Mouse (Mus musculus): ENCODE measurements around the gene Pole4. TPM values are rescaled to one million over a fixed set of nuclear protein-coding genes. Genes with fewer than 3 reads are reported as not detected.

The Pole4 gene
- polyA plus RNA-seq, 1 experiment from 2014 or later = 50.5 TPM

DNA sequence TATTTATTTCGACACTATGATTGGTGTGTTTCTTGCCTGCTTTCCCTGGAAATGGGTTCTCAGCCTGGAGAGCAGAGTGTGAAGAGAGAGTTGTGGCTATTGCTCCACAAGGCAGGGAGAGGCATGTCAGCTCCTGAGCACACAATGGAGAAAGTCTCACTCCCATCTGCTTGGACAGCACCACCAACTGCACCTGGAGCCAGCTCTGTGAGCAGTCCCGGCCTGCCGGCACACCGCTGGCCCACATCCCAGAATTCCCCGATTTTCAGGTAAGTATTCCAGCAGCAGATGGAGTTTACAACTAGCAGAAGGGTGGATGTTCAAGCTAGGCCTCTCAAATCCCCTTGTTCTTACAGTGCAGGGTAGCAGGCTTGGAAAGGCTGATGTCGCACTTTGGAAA is 10.1 kb upstream of the Pole4 start:
- H3K4me3 ChIP-seq (replicated peaks) = no peak overlapping the region
- H3K4me2 ChIP-seq = no peak overlapping the region
- H3K9ac ChIP-seq = no peak overlapping the region
- 73% methylated on average over 6 of the region's 6 CpGs for WGBS (ENCODE audit: insufficient replicate concordance)
- no peaks in the 10 kb centered on the region for H3K27me3 ChIP-seq
- H3K36me3 ChIP-seq (replicated peaks) = no peaks in the 10 kb centered on the region
- no peaks in the 10 kb centered on the region for H3K9me3 ChIP-seq (replicated peaks)
- H3K27ac ChIP-seq (replicated peaks) = no peak overlapping the region
- ATAC-seq (ENCODE audit: insufficient read depth) = no peak
- H3K4me1 ChIP-seq (replicated peaks) = no peaks in the 10 kb centered on the region

DNA sequence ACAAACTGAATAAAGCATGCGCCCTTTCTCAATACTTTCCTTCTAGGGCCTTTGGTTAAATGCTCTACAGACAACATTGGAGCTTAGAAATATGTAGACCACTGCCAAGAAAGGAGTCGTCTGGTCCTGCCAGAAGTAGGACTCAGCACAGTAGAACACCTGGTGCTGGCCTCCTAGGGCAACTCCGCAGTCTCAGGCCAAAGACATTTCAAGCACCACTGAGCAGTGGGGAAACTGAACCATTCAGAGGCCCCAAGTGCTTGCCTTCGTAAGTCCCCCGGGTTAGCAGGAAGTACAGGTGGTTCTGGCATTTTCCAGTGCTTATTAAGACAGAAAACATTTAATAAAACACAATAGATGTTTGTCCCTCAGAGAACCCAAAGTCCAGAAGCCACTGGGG is 9.7 kb upstream of the Pole4 start:
- Histone ChIP-seq H3K27ac (replicated peaks) (no peak overlapping the region), H3K27me3 (no peaks in the 10 kb centered on the region), H3K4me3 (replicated peaks) (no peak overlapping the region), H3K4me2 (no peak overlapping the region), H3K9me3 (replicated peaks) (no peaks in the 10 kb centered on the region), H3K9ac (no peak overlapping the region), H3K36me3 (replicated peaks) (no peaks in the 10 kb centered on the region), H3K4me1 (replicated peaks) (no peaks in the 10 kb centered on the region)
- no peak for ATAC-seq (ENCODE audit: insufficient read depth)
- 66% methylated on average over 5 of the region's 5 CpGs for WGBS (ENCODE audit: insufficient replicate concordance)

DNA sequence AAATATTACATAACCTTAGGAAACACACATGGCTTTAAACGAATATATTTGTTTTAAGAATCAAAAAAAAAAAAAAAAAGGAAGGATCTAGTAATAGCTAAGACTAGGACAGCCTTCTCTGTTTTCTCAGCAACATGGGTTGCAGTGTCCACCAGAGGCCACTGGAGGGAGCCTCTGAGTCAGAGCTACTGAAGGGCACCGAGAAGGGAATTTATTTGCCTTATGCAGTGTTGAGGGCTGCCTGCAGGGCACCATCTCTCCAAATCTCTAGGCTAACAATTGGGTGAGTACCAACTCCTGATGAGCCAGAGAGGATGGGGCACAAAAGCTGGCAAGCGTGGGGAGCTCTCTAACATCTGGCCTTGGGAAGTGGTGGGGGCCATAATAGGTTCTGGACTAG is 9.1 kb upstream of the Pole4 start:
- 19% methylated on average over 3 of the region's 3 CpGs for WGBS (ENCODE audit: insufficient replicate concordance)
- H3K36me3 ChIP-seq (replicated peaks) = no peaks in the 10 kb centered on the region
- H3K4me3 ChIP-seq (replicated peaks) = no peak overlapping the region
- no peaks in the 10 kb centered on the region for H3K4me1 ChIP-seq (replicated peaks)
- no peak overlapping the region for H3K9ac ChIP-seq
- no peak overlapping the region for H3K4me2 ChIP-seq
- no peak for ATAC-seq (ENCODE audit: insufficient read depth)
- H3K27ac ChIP-seq (replicated peaks) = no peak overlapping the region
- no peaks in the 10 kb centered on the region for H3K9me3 ChIP-seq (replicated peaks)
- no peaks in the 10 kb centered on the region for H3K27me3 ChIP-seq

DNA sequence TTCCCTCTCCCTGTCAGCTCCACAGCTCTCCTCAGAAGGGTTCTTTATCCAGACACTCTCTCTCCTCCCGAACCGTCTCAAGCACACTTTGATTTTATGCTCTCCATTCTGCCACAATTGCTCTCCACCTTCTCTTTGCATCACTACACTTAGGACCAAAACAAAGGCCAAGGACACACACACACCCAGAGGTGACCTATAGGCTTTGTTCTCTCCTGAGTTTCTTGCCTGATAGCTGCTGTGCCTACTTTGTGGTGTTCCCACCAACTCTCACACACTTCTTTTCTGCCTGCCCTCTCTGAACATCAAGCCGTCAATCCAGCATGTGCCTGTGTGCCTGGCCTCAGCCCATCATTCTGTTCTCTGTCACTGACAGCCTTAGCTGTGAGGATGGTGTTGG is 2.6 kb upstream of the Pole4 start:
- no peaks in the 10 kb centered on the region for H3K27me3 ChIP-seq
- 69% methylated on average over 3 of the region's 3 CpGs for WGBS (ENCODE audit: insufficient replicate concordance)
- no peak overlapping the region for H3K27ac ChIP-seq (replicated peaks)
- no peaks in the 10 kb centered on the region for H3K36me3 ChIP-seq (replicated peaks)
- H3K9me3 ChIP-seq (replicated peaks) = no peaks in the 10 kb centered on the region
- H3K4me2 ChIP-seq = no peak overlapping the region
- H3K4me1 ChIP-seq (replicated peaks) = no peaks in the 10 kb centered on the region
- H3K9ac ChIP-seq = no peak overlapping the region
- no peak overlapping the region for H3K4me3 ChIP-seq (replicated peaks)
- ATAC-seq (ENCODE audit: insufficient read depth) = no peak

DNA sequence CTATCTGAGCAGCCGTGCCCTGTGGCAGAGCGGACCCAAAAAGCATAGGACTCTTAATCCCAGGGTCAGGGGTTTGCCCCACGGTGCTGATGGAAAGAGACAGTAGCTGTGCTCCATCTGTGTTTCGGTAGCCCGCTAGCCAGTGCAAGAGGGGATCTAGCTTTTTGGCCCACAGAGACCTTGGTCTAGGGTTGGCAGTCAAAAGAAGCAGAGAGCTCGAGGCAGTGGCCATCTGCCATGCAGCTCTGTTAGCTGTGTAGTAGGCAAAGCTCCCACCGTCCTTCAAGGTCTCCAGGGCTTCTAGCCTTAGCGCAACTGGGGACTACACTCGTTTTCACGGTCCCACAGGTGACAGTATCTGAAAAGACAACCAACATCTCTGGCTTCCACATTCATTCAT is 2.1 kb upstream of the Pole4 start:
- ATAC-seq (ENCODE audit: insufficient read depth) = no peak
- H3K27ac ChIP-seq (replicated peaks) = no peak overlapping the region
- H3K36me3 ChIP-seq (replicated peaks) = no peaks in the 10 kb centered on the region
- WGBS (ENCODE audit: insufficient replicate concordance) = 75% methylated on average over 10 of the region's 10 CpGs
- H3K4me1 ChIP-seq (replicated peaks) = no peaks in the 10 kb centered on the region
- H3K27me3 ChIP-seq = no peaks in the 10 kb centered on the region
- H3K9ac ChIP-seq = no peak overlapping the region
- no peaks in the 10 kb centered on the region for H3K9me3 ChIP-seq (replicated peaks)
- no peak overlapping the region for H3K4me3 ChIP-seq (replicated peaks)
- H3K4me2 ChIP-seq = no peak overlapping the region

DNA sequence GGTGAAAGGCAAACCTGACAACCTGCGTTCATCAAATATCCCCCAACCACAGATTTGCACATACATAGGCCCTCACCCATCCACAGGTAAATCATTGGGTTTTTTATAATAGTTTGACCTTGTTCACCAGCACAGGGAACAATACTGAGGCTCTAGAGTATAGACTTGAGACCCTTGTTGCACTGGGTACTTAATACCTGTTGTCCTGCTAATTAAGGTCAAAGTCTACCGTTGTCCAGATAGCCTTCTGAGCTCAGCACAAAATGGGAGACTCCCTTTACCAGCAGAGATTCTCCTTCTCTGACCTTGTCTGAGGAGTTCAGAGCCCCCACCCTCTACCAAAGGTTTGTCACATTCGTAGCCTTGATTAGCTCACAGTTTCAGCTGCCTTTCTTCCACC is 1.5 kb downstream of the Pole4 start:
- H3K36me3 ChIP-seq (replicated peaks) = no peaks in the 10 kb centered on the region
- H3K9me3 ChIP-seq (replicated peaks) = no peaks in the 10 kb centered on the region
- H3K4me1 ChIP-seq (replicated peaks) = no peaks in the 10 kb centered on the region
- H3K4me2 ChIP-seq = no peak overlapping the region
- H3K27ac ChIP-seq (replicated peaks) = no peak overlapping the region
- H3K4me3 ChIP-seq (replicated peaks) = no peak overlapping the region
- no peak overlapping the region for H3K9ac ChIP-seq
- WGBS (ENCODE audit: insufficient replicate concordance) = 71% methylated on average over 3 of the region's 3 CpGs
- no peaks in the 10 kb centered on the region for H3K27me3 ChIP-seq
- ATAC-seq (ENCODE audit: insufficient read depth) = no peak

DNA sequence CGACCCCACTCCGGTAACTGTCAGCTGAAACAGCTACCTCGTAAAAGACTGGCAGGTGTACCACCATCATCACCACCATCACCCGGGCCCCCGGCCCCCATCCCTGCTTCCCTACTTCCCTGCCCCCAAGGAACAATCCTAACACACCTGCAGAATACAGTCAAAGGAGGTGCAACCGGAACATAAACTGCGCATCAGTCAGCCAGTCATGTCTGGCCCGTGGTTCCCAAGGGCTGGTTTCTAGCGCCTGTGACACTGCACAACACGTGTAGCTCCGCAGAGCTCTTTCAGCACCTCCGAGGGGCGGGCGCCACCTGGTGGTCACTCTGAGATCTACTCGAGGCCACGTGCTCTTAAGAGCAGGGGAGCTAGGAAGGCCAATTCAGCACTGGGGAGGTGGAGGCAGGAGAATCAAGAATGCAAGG is 2.6 kb downstream of the Pole4 start:
- Histone ChIP-seq H3K36me3 (replicated peaks) (no peaks in the 10 kb centered on the region), H3K9ac (no peak overlapping the region), H3K9me3 (replicated peaks) (no peaks in the 10 kb centered on the region), H3K27me3 (no peaks in the 10 kb centered on the region), H3K4me3 (replicated peaks) (no peak overlapping the region), H3K4me2 (no peak overlapping the region), H3K4me1 (replicated peaks) (no peaks in the 10 kb centered on the region), H3K27ac (replicated peaks) (no peak overlapping the region)
- WGBS (ENCODE audit: insufficient replicate concordance) = 21% methylated on average over 16 of the region's 16 CpGs
- ATAC-seq (ENCODE audit: insufficient read depth) = peak; percentile 54; the same call in 1 of the 2 replicates

DNA sequence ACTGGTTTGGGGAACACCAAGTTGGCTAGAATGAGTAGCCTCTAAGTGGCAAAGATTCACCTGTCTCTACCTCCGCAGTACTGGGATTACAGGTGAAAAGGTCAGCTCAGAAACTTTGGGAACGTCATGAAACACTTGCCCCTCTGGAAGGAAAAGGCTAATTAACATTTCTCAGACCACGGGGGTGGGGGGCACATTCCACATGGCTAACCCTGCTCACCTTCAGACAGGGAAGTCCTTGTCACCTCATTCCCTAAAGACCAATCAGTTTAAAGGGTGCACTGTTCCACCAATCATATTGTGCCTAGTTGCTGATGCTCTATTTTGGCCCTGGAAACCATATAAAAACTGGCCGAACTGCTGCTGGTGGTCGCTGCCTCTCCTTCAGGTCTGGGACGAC is 3.9 kb downstream of the Pole4 start:
- 53% methylated on average over 6 of the region's 6 CpGs for WGBS (ENCODE audit: insufficient replicate concordance)

DNA sequence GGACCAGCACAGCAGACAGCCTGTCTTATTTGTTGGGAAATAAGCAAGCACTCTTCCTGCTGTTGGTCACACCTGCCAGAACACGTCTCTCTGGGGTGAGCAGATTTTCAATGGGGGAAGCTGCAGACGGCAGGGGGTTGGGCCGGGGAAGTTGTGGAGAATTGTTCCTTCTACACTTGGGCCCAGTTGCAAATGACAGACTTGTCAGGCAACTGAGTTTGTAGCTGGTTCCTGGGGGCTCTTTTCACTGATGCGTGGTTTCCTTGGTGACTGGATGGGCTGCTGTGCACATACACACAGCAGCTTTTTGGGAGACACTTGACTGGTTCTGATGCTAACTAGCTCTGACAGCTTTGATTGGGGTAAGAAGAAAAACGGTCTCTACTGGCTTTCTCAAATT is 5.3 kb downstream of the Pole4 start:
- Histone ChIP-seq H3K9me3 (replicated peaks) (no peaks in the 10 kb centered on the region), H3K27me3 (no peaks in the 10 kb centered on the region), H3K4me1 (replicated peaks) (no peaks in the 10 kb centered on the region), H3K4me2 (no peak overlapping the region), H3K27ac (replicated peaks) (no peak overlapping the region), H3K9ac (no peak overlapping the region), H3K4me3 (replicated peaks) (no peak overlapping the region), H3K36me3 (replicated peaks) (no peaks in the 10 kb centered on the region)
- ATAC-seq (ENCODE audit: insufficient read depth) = no peak
- WGBS (ENCODE audit: insufficient replicate concordance) = 28% methylated on average over 5 of the region's 5 CpGs

More for the DNA sequence above, 3.9 kb downstream of the Pole4 start:
- Histone ChIP-seq H3K9ac (no peak overlapping the region), H3K27me3 (no peaks in the 10 kb centered on the region), H3K9me3 (replicated peaks) (no peaks in the 10 kb centered on the region), H3K4me3 (replicated peaks) (no peak overlapping the region), H3K4me2 (no peak overlapping the region), H3K27ac (replicated peaks) (no peak overlapping the region), H3K36me3 (replicated peaks) (no peaks in the 10 kb centered on the region), H3K4me1 (replicated peaks) (no peaks in the 10 kb centered on the region)
- no peak for ATAC-seq (ENCODE audit: insufficient read depth)

DNA sequence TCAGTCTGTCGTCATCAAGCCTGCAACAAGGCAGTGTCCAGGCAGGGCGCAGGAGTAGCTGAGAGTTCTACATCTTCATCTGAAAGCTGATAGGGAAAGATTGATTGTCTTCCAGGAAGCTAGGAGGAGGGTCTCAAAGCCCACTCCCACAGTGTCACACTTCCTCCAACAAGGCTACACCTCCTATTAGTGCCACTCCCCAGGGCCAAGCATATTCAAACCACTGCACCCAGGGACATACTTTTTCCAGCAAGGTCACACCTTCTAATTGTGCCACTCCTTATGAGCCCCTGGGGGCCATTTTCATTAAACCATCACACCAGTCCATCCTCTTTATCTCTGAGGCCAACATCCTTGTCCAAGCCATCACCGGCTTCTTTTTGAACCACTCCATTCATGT is 8.4 kb downstream of the Pole4 start:
- no peak for ATAC-seq (ENCODE audit: insufficient read depth)
- H3K36me3 ChIP-seq (replicated peaks) = no peaks in the 10 kb centered on the region
- H3K4me3 ChIP-seq (replicated peaks) = no peak overlapping the region
- H3K9me3 ChIP-seq (replicated peaks) = no peaks in the 10 kb centered on the region
- H3K4me1 ChIP-seq (replicated peaks) = no peaks in the 10 kb centered on the region
- no peaks in the 10 kb centered on the region for H3K27me3 ChIP-seq
- no peak overlapping the region for H3K4me2 ChIP-seq
- H3K27ac ChIP-seq (replicated peaks) = no peak overlapping the region
- WGBS (ENCODE audit: insufficient replicate concordance) = 73% methylated on average over 3 of the region's 3 CpGs
- no peak overlapping the region for H3K9ac ChIP-seq

DNA sequence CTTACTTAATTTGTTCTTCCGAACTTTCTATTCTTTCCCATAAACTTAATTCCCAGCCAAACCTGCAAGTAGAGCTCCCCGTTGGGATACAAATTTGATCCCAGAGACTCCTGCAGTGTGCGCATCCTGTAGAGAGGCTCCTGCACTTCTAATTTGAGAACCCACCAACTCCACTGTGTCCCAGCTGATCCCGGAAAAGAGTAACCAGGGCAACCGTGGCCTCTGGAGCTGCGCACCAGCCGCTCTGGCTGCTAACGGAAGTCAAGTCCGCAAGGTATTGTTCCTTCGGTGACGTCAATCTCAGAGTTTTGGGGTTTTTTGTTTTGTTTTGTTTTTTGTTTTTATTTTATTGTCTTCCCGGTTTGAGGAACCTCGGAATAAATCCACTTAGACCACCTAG is 10.5 kb downstream of the Pole4 start:
- H3K27ac ChIP-seq (replicated peaks) = no peak overlapping the region
- H3K9me3 ChIP-seq (replicated peaks) = no peaks in the 10 kb centered on the region
- no peak overlapping the region for H3K4me2 ChIP-seq
- 51% methylated on average over 13 of the region's 13 CpGs for WGBS (ENCODE audit: insufficient replicate concordance)
- no peak for ATAC-seq (ENCODE audit: insufficient read depth)
- no peaks in the 10 kb centered on the region for H3K36me3 ChIP-seq (replicated peaks)
- no peak overlapping the region for H3K4me3 ChIP-seq (replicated peaks)
- no peaks in the 10 kb centered on the region for H3K4me1 ChIP-seq (replicated peaks)
- H3K27me3 ChIP-seq = no peaks in the 10 kb centered on the region
- H3K9ac ChIP-seq = no peak overlapping the region

DNA sequence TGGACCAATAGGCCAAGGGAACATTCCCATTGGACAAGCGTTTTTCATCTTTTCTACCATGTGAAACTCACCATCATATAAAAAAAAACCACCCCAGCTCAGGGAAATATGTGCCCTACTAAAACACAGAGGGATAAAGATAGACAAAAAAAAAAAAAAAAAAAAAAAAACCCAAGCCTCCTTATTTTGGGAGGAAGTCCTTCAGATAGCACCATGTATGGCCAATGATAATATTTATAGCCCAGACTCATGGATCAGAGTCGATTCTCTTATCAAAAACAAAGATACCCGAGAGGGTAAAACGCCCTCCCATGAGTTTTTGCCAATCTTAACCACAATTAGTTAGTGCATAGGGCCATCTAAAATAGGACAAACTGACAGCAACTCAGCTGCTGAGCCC is 15.7 kb downstream of the Pole4 start:
- Histone ChIP-seq H3K36me3 (replicated peaks) (no peaks in the 10 kb centered on the region), H3K27ac (replicated peaks) (no peak overlapping the region), H3K4me3 (replicated peaks) (no peak overlapping the region), H3K9me3 (replicated peaks) (no peaks in the 10 kb centered on the region), H3K27me3 (no peaks in the 10 kb centered on the region), H3K4me2 (no peak overlapping the region), H3K9ac (no peak overlapping the region), H3K4me1 (replicated peaks) (no peaks in the 10 kb centered on the region)
- ATAC-seq (ENCODE audit: insufficient read depth) = no peak
- WGBS (ENCODE audit: insufficient replicate concordance) = 30% methylated on average over 4 of the region's 4 CpGs

Measured in liver, embryonic 15.5 days (tissue).